Mouse (Mus musculus): ENCODE results near the gene Ednrb.

DNA sequence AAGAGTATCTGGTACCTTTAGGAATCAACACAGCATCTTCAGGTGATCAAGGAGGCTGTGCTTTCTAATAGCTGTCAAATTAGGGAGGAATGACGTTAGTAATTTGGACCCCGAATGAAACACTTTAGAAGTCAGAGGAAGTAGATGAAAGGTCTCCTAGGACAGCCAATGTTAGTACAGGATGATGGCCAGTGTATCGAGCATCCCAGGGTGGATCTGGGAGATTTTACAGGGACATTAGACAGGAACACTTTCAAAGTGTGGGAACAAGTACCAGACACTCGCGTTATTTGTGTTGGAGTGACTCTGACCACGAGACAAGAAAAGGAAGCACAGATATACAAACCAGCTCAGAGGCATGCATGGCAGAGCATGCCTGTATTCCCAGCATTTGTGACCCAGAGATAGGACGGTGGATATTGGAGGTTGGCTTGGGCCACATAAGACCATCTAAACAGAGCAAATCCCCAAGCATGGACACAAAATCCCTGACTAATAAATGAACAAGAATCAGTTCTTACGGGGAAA lies 48.3 kb upstream of the Ednrb start:
- TF ChIP-seq EP300 (IDR thresholded peaks at IDR 0.05; ENCODE audit: insufficient read depth, low read depth, low read length) (no peak), POLR2A (IDR thresholded peaks at IDR 0.05; ENCODE audit: insufficient read depth, low read length) (no peak), CTCF (IDR thresholded peaks at IDR 0.05; ENCODE audit: low read depth, low read length) (no peak)
